Mouse (Mus musculus) limb, embryonic 14.5 days (tissue): ENCODE measurements at regions not wholly inside any gene's neighbourhood (a gene's known extent, or its start where the extent isn't known, plus 50 kb on each side); places are given as distances from the start of the nearest gene placed in this dataset.
"Not testable (repeated sequence)": the region's sequence is repeated elsewhere in the genome, so short reads cannot be mapped to it uniquely, and the experiment has no call there.

ENCODE experiments used
- ATAC-seq: fragments of 200-750 bp; cut with Nextera tagmentation; 2 replicates; pipeline ENCODE4 v1.8.0; 2017; ENCODE audit warnings: low read depth, moderate number of reproducible peaks, moderate TSS enrichment; ENCODE audit not compliant: low FRiP score
- DNase-seq: peaks from one replicate; pipeline ENCODE4 v3.0.0-alpha.2; 2015; ENCODE audit warnings: low spot score
- H3K27ac ChIP-seq: fragments of 300-500 bp; sonication (generic); replicated peaks from 2 replicates; pipeline ENCODE4 v1.5.1; 2014; ENCODE audit warnings: low read depth, mild to moderate bottlenecking, low read length, moderate library complexity, mixed read lengths
- H3K27me3 ChIP-seq: fragments of 300-500 bp; sonication (generic); 2 replicates; pipeline ENCODE4 v1.6.1; 2014; ENCODE audit warnings: low read length, mixed read lengths; ENCODE audit not compliant: control insufficient read depth, insufficient read depth
- H3K36me3 ChIP-seq: fragments of 300-500 bp; sonication (generic); 2 replicates; pipeline ENCODE4 v1.6.1; 2014; ENCODE audit warnings: mild to moderate bottlenecking, low read length, moderate library complexity, mixed read lengths; ENCODE audit not compliant: control insufficient read depth, insufficient read depth
- H3K4me1 ChIP-seq: fragments of 300-500 bp; sonication (generic); 2 replicates; pipeline ENCODE4 v1.6.1; 2014; ENCODE audit warnings: antibody characterized with exemption, low read length, mixed read lengths; ENCODE audit not compliant: control insufficient read depth, insufficient read depth
- H3K4me2 ChIP-seq: fragments of 300-500 bp; sonication (generic); replicated peaks from 2 replicates; pipeline ENCODE4 v1.6.1; 2014; ENCODE audit warnings: low read depth, mild to moderate bottlenecking, low read length, moderate library complexity; ENCODE audit not compliant: severe bottlenecking
- H3K4me3 ChIP-seq: fragments of 300-500 bp; sonication (generic); replicated peaks from 2 replicates; pipeline ENCODE4 v1.5.1; 2014; ENCODE audit warnings: low read length
- H3K9ac ChIP-seq: fragments of 300-500 bp; sonication (generic); 2 replicates; pipeline ENCODE4 v1.6.1; 2014; ENCODE audit warnings: mild to moderate bottlenecking, low read depth, low read length, moderate library complexity; ENCODE audit not compliant: severe bottlenecking
- H3K9me3 ChIP-seq: fragments of 300-500 bp; sonication (generic); 2 replicates; pipeline ENCODE4 v1.6.1; 2016; ENCODE audit warnings: low read length; ENCODE audit not compliant: control insufficient read depth
- POLR2A ChIP-seq: fragments of 200-500 bp; IDR thresholded peaks from 2 replicates; pipeline ENCODE4 v1.8.0; 2012; ENCODE audit warnings: inconsistent platforms, mild to moderate bottlenecking, moderate library complexity, borderline replicate concordance; ENCODE audit not compliant: insufficient read depth, insufficient read length; ENCODE audit errors: extremely low read depth
- WGBS: fragments of 180-500 bp; shearing (Covaris S2); extraction: QIAGEN DNeasy Blood & Tissue Kit; methylation state at CpG from one replicate; pipeline ENCODE4 v1.1.7; 2014; 5-methylcytosine and 5-hydroxymethylcytosine counted together

DNA sequence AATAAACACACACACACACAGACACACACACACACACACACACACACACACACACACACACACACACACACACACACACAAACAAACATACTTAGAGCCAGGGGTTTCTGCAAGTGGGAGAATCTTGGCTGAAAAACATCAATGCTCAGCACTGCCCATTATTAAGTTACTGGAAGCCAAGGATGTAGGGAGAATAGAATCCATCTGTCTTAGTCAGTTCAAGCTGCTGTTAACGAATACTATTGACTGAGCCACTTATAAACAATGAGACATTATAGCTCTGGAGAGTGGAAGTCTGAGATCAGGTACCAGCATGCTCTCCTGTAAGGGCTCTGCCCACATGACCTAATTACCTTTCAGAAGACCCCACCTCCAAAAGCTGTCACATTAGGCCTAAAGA, 87.4 kb downstream of the Fam174b start:
- 22% methylated on average over 1 of the region's 1 CpGs for WGBS
- Histone ChIP-seq H3K4me3 (no peak overlapping the region), H3K36me3 (no peaks in the 10 kb centered on the region), H3K27me3 (no peaks in the 10 kb centered on the region), H3K9me3 (no peaks in the 10 kb centered on the region), H3K4me1 (no peaks in the 10 kb centered on the region), H3K4me2 (no peak overlapping the region), H3K9ac (no peak overlapping the region), H3K27ac (no peak overlapping the region)
- no peak for ATAC-seq
- no peak for DNase-seq
- TF ChIP-seq POLR2A = no peak

DNA sequence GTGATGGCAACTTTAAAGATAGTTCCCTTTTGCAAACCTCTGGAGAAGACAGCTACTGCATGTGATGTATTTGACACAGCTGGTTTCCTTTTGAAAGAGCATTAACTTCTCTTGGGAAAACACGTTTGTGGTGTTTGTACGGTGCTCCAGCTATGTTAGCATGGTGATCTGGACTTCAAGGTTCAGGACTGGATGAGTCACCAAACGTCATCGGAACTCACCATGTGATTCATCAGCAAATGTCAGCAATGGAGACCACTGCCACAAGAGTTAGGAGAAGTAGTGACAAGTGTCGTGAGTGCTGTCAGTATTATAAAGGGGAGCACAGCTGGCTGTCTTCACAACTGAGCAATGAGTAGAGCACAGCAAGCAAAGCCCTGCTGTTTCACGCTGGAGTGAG, 90.5 kb downstream of the Fam174b start:
- no peak for DNase-seq
- Histone ChIP-seq H3K4me1 (no peaks in the 10 kb centered on the region), H3K27me3 (no peaks in the 10 kb centered on the region), H3K36me3 (no peaks in the 10 kb centered on the region), H3K9me3 (no peaks in the 10 kb centered on the region), H3K27ac (no peak overlapping the region), H3K4me2 (no peak overlapping the region), H3K4me3 (no peak overlapping the region), H3K9ac (no peak overlapping the region)
- 82% methylated on average over 6 of the region's 6 CpGs for WGBS
- ATAC-seq = no peak
- no peak for TF ChIP-seq POLR2A

DNA sequence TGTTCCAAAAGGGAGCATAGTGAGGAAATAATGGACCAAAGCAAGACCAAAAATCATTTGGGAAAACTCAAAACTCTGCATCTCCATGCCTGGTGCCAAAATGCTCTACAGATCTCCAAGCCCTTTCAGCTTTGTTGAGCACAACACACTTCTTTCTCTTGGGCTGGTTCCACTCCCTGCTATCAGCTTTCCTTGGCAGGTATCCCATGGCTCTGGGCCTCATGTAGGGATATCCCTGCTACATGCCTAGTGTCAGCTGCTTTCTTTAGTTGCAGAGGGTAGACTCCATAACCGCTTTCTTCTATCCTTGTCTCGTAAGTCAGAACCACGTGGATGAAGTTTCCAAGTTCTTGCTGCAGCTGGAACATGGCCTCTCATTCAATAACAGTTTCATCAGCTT, 100.3 kb downstream of the Fam174b start:
- ATAC-seq (no peak), DNase-seq (no peak)
- Histone ChIP-seq H3K4me3 (no peak overlapping the region), H3K27ac (no peak overlapping the region), H3K9ac (no peak overlapping the region), H3K27me3 (no peaks in the 10 kb centered on the region), H3K36me3 (no peaks in the 10 kb centered on the region), H3K4me2 (no peak overlapping the region), H3K9me3 (no peaks in the 10 kb centered on the region), H3K4me1 (no peaks in the 10 kb centered on the region)
- WGBS = 81% methylated on average over 3 of the region's 3 CpGs
- TF ChIP-seq POLR2A = no peak

DNA sequence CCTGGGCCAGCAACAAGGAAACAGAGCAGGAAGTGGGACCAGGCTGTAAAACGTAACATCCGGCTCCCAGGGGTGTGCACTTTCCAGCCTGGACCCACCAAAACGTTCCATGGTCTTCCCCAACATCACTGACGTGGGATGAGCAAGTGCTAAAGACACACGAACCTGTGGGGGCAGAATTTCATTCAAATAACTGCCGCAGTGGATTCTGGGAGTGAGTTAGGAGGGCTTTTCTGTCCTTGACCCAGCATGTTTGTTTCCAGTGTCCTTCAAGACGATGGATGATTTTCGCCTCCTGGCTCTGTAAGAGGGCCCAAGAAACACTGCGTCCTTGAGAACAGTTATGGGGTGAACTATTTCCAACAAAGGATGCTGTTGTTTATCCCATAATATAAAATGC, 112.1 kb downstream of the Fam174b start:
- H3K27ac ChIP-seq = no peak overlapping the region
- ATAC-seq = no peak
- no peaks in the 10 kb centered on the region for H3K36me3 ChIP-seq
- H3K4me3 ChIP-seq = no peak overlapping the region
- H3K4me2 ChIP-seq = no peak overlapping the region
- TF ChIP-seq POLR2A = no peak
- no peaks in the 10 kb centered on the region for H3K4me1 ChIP-seq
- no peak overlapping the region for H3K9ac ChIP-seq
- 78% methylated on average over 9 of the region's 9 CpGs for WGBS
- H3K27me3 ChIP-seq = no peaks in the 10 kb centered on the region
- no peak for DNase-seq
- H3K9me3 ChIP-seq = no peaks in the 10 kb centered on the region

DNA sequence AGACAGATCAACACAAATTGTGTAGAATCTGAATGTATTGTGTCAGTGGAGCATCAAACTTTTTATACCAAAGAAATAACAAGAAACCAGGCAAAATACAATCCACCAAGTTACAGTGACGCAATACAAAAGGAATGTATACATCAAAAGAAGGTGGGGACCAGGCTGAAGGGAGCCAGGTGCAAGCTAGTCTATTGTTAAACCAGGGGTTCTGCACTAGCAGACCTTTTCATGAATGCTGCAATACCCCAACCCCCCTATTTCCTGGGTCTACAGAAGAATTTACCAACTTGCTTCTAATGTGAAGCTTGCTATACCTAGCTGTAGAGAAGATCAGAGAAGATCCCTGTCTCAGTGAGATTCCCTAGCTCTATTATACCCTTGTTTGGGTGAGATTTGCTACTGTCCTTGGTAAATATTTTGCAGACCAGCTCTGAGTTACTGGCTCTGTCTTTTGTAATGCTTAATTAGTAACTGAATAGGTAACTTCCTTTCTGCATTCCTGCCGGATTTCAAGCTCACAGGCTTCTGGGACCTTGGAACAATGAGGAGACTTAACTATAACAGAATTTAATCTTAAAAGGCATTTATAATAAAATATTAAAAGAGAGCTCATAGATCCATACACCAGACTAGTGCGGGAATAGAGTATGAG, 113.3 kb downstream of the Fam174b start:
- H3K4me3 ChIP-seq, H3K27ac ChIP-seq, H3K9ac ChIP-seq, H3K27me3 ChIP-seq, H3K9me3 ChIP-seq, H3K4me2 ChIP-seq, ATAC-seq, H3K36me3 ChIP-seq, DNase-seq, H3K4me1 ChIP-seq: not testable (repeated sequence)
- WGBS = 59% methylated on average over 3 of the region's 3 CpGs

DNA sequence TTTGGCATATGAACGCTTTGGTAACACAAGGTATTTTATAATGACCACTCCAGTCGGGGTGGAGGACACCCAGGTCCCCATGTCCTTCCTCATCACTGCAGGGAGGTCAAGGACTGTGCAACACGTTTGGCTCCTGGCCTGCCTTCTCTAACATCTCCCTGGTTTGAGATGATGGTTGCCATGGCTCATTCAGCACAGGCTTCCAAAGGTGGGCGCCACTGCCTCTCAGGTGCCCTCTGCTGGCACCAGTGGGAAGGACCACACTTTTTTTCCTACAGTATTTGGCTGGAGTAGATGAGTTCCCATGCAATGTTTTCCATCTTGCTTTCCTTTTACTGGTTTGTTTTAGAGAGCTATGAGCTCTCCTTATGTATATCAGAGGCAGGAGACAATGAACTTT, 115.4 kb downstream of the Fam174b start:
- no peak overlapping the region for H3K27ac ChIP-seq
- no peaks in the 10 kb centered on the region for H3K27me3 ChIP-seq
- no peak overlapping the region for H3K4me2 ChIP-seq
- H3K4me1 ChIP-seq = no peaks in the 10 kb centered on the region
- no peak for TF ChIP-seq POLR2A
- no peak overlapping the region for H3K4me3 ChIP-seq
- no peak for ATAC-seq
- no peaks in the 10 kb centered on the region for H3K36me3 ChIP-seq
- WGBS = 46% methylated on average over 4 of the region's 4 CpGs
- peak; percentile 28 for DNase-seq
- H3K9me3 ChIP-seq = no peaks in the 10 kb centered on the region
- no peak overlapping the region for H3K9ac ChIP-seq
